Mouse (Mus musculus) E14TG2a.4 (cell line): Measurements from ENCODE around the gene Nkx1-1.
A peak's percentile ranks its signal among the peaks of the same experiment; 100 is the strongest.

ENCODE experiments used
- H3K27me3 ChIP-seq: 2 replicates; pipeline ENCODE4 v1.6.1; 2014; ENCODE audit warnings: low read length, control low read depth; ENCODE audit not compliant: insufficient read depth
- H3K36me3 ChIP-seq: 2 replicates; pipeline ENCODE4 v1.6.1; 2014; ENCODE audit warnings: low read length, control low read depth; ENCODE audit not compliant: insufficient read depth
- H3K4me1 ChIP-seq: replicated peaks from 2 replicates; pipeline ENCODE4 v1.6.1; 2014; ENCODE audit warnings: low read depth, low read length, control low read depth
- H3K4me3 ChIP-seq: replicated peaks from 2 replicates; pipeline ENCODE4 v1.5.1; 2014; ENCODE audit warnings: mild to moderate bottlenecking, low read length
- H3K9me3 ChIP-seq: 2 replicates; pipeline ENCODE4 v1.6.1; 2014; ENCODE audit warnings: low read length, control low read depth
- CTCF ChIP-seq: conservative IDR thresholded peaks from 2 replicates; pipeline ENCODE4 v1.5.1; 2014; ENCODE audit warnings: low read length
- NANOG ChIP-seq: IDR thresholded peaks from 2 replicates; pipeline ENCODE4 v1.6.1; 2014; ENCODE audit warnings: borderline replicate concordance, low read length, mixed read lengths
- POU5F1 ChIP-seq: IDR thresholded peaks from 2 replicates; pipeline ENCODE4 v1.6.1; 2014; ENCODE audit warnings: low read length, borderline replicate concordance

Nkx1-1 gene

GRCm38 (mm10) chr5:33433201-33434138, at the start of gene Nkx1-1:
Gene Nkx1-1, minus strand, starts transcription at chr5:33433976.
- peaks cover 99% of the 10 kb centered on the region for H3K27me3 ChIP-seq

GRCm38 (mm10) chr5:33481318-33481685, 47.5 kb upstream of the Nkx1-1 start:
- H3K4me3 ChIP-seq: no peak overlapping the region
- peaks cover 70% of the 10 kb centered on the region for H3K36me3 ChIP-seq

More at GRCm38 (mm10) chr5:33433201-33434138, at the start of gene Nkx1-1:
- peaks cover 9% of the 10 kb centered on the region; the same call in 1 of the 2 replicates for H3K9me3 ChIP-seq
- H3K4me1 ChIP-seq: peaks cover 54% of the 10 kb centered on the region
- TF ChIP-seq CTCF (no peak), NANOG (no peak), POU5F1 (no peak)
- no peaks in the 10 kb centered on the region for H3K36me3 ChIP-seq
- H3K4me3 ChIP-seq: peak within 1 kb of the TSS; percentile 73

GRCm38 (mm10) chr5:33480582-33481317, 47.0 kb upstream of the Nkx1-1 start:
- H3K27me3 ChIP-seq: peaks cover 97% of the 10 kb centered on the region
- TF ChIP-seq CTCF (no peak), NANOG (no peak), POU5F1 (no peak)
- peaks cover 48% of the 10 kb centered on the region for H3K9me3 ChIP-seq
- H3K36me3 ChIP-seq: peaks cover 65% of the 10 kb centered on the region
- no peak overlapping the region for H3K4me3 ChIP-seq
- no peaks in the 10 kb centered on the region for H3K4me1 ChIP-seq

More at GRCm38 (mm10) chr5:33481318-33481685, 47.5 kb upstream of the Nkx1-1 start:
- H3K4me1 ChIP-seq: no peaks in the 10 kb centered on the region
- no peak for TF ChIP-seq NANOG
- no peak for TF ChIP-seq CTCF
- peaks cover 44% of the 10 kb centered on the region for H3K9me3 ChIP-seq
- H3K27me3 ChIP-seq: peaks cover 100% of the 10 kb centered on the region

GRCm38 (mm10) chr5:33465464-33465863, 31.7 kb upstream of the Nkx1-1 start:
- H3K4me1 ChIP-seq: no peaks in the 10 kb centered on the region
- H3K4me3 ChIP-seq: no peak overlapping the region
- peaks cover 38% of the 10 kb centered on the region for H3K9me3 ChIP-seq
- H3K27me3 ChIP-seq: peaks cover 98% of the 10 kb centered on the region
- no peaks in the 10 kb centered on the region for H3K36me3 ChIP-seq
- TF ChIP-seq POU5F1: no peak
- TF ChIP-seq NANOG: no peak
- TF ChIP-seq CTCF: no peak

- TF ChIP-seq NANOG (no peak), CTCF (no peak), POU5F1 (no peak)
- Histone ChIP-seq H3K36me3 (no peaks in the 10 kb centered on the region), H3K4me3 (no peak overlapping the region), H3K4me1 (no peaks in the 10 kb centered on the region), H3K9me3 (peaks cover 41% of the 10 kb centered on the region), H3K27me3 (peaks cover 100% of the 10 kb centered on the region)
These were observed 30.6 kb upstream of the Nkx1-1 start for GRCm38 (mm10) chr5:33464390-33464789.

GRCm38 (mm10) chr5:33459111-33459510, 25.3 kb upstream of the Nkx1-1 start:
- no peak overlapping the region for H3K4me3 ChIP-seq
- TF ChIP-seq CTCF (no peak), POU5F1 (no peak), NANOG (no peak)
- H3K9me3 ChIP-seq: peaks cover 38% of the 10 kb centered on the region

GRCm38 (mm10) chr5:33458132-33458622, 24.4 kb upstream of the Nkx1-1 start:
- no peak overlapping the region for H3K4me3 ChIP-seq
- peaks cover 99% of the 10 kb centered on the region for H3K27me3 ChIP-seq
- H3K9me3 ChIP-seq: peaks cover 32% of the 10 kb centered on the region
- TF ChIP-seq CTCF (no peak), NANOG (no peak; the same call in 1 of the 2 replicates), POU5F1 (no peak)
- H3K36me3 ChIP-seq: no peaks in the 10 kb centered on the region
- H3K4me1 ChIP-seq: peaks cover 15% of the 10 kb centered on the region

More at GRCm38 (mm10) chr5:33459111-33459510, 25.3 kb upstream of the Nkx1-1 start:
- peaks cover 15% of the 10 kb centered on the region for H3K4me1 ChIP-seq
- H3K36me3 ChIP-seq: no peaks in the 10 kb centered on the region
- H3K27me3 ChIP-seq: peaks cover 99% of the 10 kb centered on the region

GRCm38 (mm10) chr5:33455737-33456136, 22.0 kb upstream of the Nkx1-1 start:
- H3K27me3 ChIP-seq: peaks cover 99% of the 10 kb centered on the region
- no peak for TF ChIP-seq POU5F1
- TF ChIP-seq CTCF: no peak

More at GRCm38 (mm10) chr5:33455737-33456136, 22.0 kb upstream of the Nkx1-1 start:
- peaks cover 19% of the 10 kb centered on the region; the same call in 1 of the 2 replicates for H3K9me3 ChIP-seq
- H3K4me1 ChIP-seq: peaks cover 15% of the 10 kb centered on the region
- no peak overlapping the region for H3K4me3 ChIP-seq
- no peaks in the 10 kb centered on the region for H3K36me3 ChIP-seq
